Mouse (Mus musculus) myocyte (in vitro differentiated cells): ENCODE data around the gene Faf1.

ENCODE experiments used
- CEBPB ChIP-seq: IDR thresholded peaks from 2 replicates; pipeline ENCODE4 v1.6.1; 2011; ENCODE audit warnings: mild to moderate bottlenecking, moderate library complexity; ENCODE audit not compliant: poor library complexity, insufficient read depth, severe bottlenecking
- E2F4 ChIP-seq: IDR thresholded peaks from one replicate; pipeline ENCODE4 v1.6.1; 2011; ENCODE audit warnings: mild to moderate bottlenecking, control low read depth, moderate library complexity; ENCODE audit not compliant: insufficient read depth
- MAX ChIP-seq: IDR thresholded peaks from one replicate; pipeline ENCODE4 v1.6.1; 2011; ENCODE audit warnings: low read depth, mild to moderate bottlenecking, control low read depth
- MYOD1 ChIP-seq, 3 experiments: IDR thresholded peaks; one replicate each; pipeline ENCODE4 v1.6.1; 2011; ENCODE audit warnings: control low read depth in 2 of 3, low read depth in 2 of 3, mild to moderate bottlenecking in 2 of 3, moderate library complexity in 1 of 3; ENCODE audit not compliant: insufficient read length in 2 of 3, control insufficient read depth in 1 of 3
- MYOG ChIP-seq, 3 experiments: IDR thresholded peaks; one replicate each; pipeline ENCODE4 v1.6.1; 2011; ENCODE audit warnings: control low read depth in 2 of 3, low read depth in 2 of 3, mild to moderate bottlenecking in 2 of 3; ENCODE audit not compliant: insufficient read length in 2 of 3, control insufficient read depth in 1 of 3, insufficient read depth in 1 of 3
- POLR2A ChIP-seq: IDR thresholded peaks from one replicate; pipeline ENCODE4 v1.6.1; 2011; ENCODE audit warnings: low read depth, mild to moderate bottlenecking, control low read depth, moderate library complexity; ENCODE audit not compliant: insufficient read length
- POLR2AphosphoS2 ChIP-seq: IDR thresholded peaks from one replicate; pipeline ENCODE4 v1.6.1; 2011; ENCODE audit warnings: low read depth, control low read depth; ENCODE audit not compliant: insufficient read length
- REST ChIP-seq: IDR thresholded peaks from one replicate; pipeline ENCODE4 v1.6.1; 2011; ENCODE audit warnings: mild to moderate bottlenecking, control low read depth, moderate library complexity; ENCODE audit not compliant: insufficient read depth, insufficient read length
- SRF ChIP-seq: IDR thresholded peaks from one replicate; pipeline ENCODE4 v1.6.1; 2011; ENCODE audit warnings: low read depth; ENCODE audit not compliant: control insufficient read depth, insufficient read length
- TCF12 ChIP-seq: IDR thresholded peaks from one replicate; pipeline ENCODE4 v1.6.1; 2011; ENCODE audit warnings: mild to moderate bottlenecking, control low read depth; ENCODE audit not compliant: poor library complexity, insufficient read depth, severe bottlenecking
- USF1 ChIP-seq: IDR thresholded peaks from one replicate; pipeline ENCODE4 v1.6.1; 2011; ENCODE audit warnings: low read depth, mild to moderate bottlenecking, control low read depth, moderate library complexity

GRCm38 (mm10) chr4:109639356-109639755 is 37.0 kb upstream of the Faf1 start:
- no peak for TF ChIP-seq POLR2A
- no peak for TF ChIP-seq MYOD1 (IDR thresholded peaks at IDR 0.05; ENCODE audit: control insufficient read depth in 1 of 3, insufficient read length in 2 of 3, low read depth in 2 of 3)
- no peak for TF ChIP-seq POLR2AphosphoS2
- TF ChIP-seq CEBPB, result no peak
- no peak for TF ChIP-seq TCF12
- TF ChIP-seq MYOG (IDR thresholded peaks at IDR 0.05; ENCODE audit: control insufficient read depth in 1 of 3, insufficient read depth in 1 of 3, insufficient read length in 2 of 3, low read depth in 2 of 3), result no peak
- TF ChIP-seq USF1, result no peak
- TF ChIP-seq MAX, result no peak
- TF ChIP-seq E2F4, result no peak
- TF ChIP-seq REST, result no peak
- TF ChIP-seq SRF, result no peak
